Mouse (Mus musculus) right cerebral cortex, postnatal 10 days (tissue): Measurements from ENCODE around the gene Setd1a.
"Not testable (repeated sequence)": the region's sequence is repeated elsewhere in the genome, so short reads cannot be mapped to it uniquely, and the experiment has no call there.

Source experiments
- DNase-seq, 2 experiments: peaks; one replicate each; pipeline ENCODE4 v3.0.0; 2021; ENCODE audit warnings: low spot score in 2 of 2

Gene Setd1a

GRCm38 (mm10) chr7:127835550-127835949 is 59.1 kb downstream of the Setd1a start:
- no peak for DNase-seq

- no peak for DNase-seq
These were observed 61.0 kb downstream of the Setd1a start for GRCm38 (mm10) chr7:127837473-127837872.

GRCm38 (mm10) chr7:127837878-127838277 is 61.4 kb downstream of the Setd1a start:
- not testable (repeated sequence) for DNase-seq

GRCm38 (mm10) chr7:127840031-127840430 is 63.6 kb downstream of the Setd1a start:
- DNase-seq: not testable (repeated sequence)

GRCm38 (mm10) chr7:127840886-127841285 is 64.4 kb downstream of the Setd1a start:
- peak; percentile 73 to 83 for DNase-seq

GRCm38 (mm10) chr7:127841340-127842000 is 65.0 kb downstream of the Setd1a start:
- DNase-seq: peak; percentile 98 to 99

- DNase-seq: peak; percentile 86 to 89
These were observed 65.7 kb downstream of the Setd1a start for GRCm38 (mm10) chr7:127842001-127842718.
